Mouse (Mus musculus): ENCODE measurements around the gene Itgb2.

Itgb2 gene

DNA sequence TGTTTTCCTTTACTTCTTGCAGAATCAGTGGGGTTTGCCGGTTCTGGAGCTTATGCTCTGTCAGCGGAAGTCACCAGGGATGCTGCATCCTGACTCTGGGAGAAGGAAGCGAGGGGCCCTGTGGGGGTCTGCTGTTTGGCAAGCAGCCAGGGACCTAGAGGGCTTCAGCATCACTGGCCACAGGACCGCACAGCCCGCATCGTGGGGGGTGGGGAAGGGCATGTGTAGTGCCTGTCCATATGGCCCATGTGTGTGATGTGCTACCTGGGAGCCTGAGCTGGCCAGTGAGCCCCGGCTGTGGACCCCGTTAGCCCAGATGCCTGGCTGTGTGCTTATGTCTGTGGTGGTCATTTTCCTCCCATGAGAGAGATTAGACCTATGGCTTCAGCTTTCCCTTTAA, 59.7 kb downstream of the Itgb2 start:
- Histone ChIP-seq H3K27me3 (ENCODE audit: insufficient read depth, low read length) (no peaks in the 10 kb centered on the region), H3K9me3 (ENCODE audit: low read length) (no peaks in the 10 kb centered on the region), H3K4me1 (replicated peaks; ENCODE audit: low read depth, low read length) (peaks cover 88% of the 10 kb centered on the region), H3K4me3 (replicated peaks; ENCODE audit: low read length) (peak overlapping the region; percentile 52), H3K36me3 (ENCODE audit: insufficient read depth, low read length) (peaks cover 90% of the 10 kb centered on the region)
- TF ChIP-seq NANOG (IDR thresholded peaks at IDR 0.05; ENCODE audit: borderline replicate concordance, low read length) (no peak), CTCF (conservative IDR thresholded peaks at IDR 0.05; ENCODE audit: low read length) (no peak), POU5F1 (IDR thresholded peaks at IDR 0.05; ENCODE audit: borderline replicate concordance, low read length) (no peak)

- no peak overlapping the region for H3K4me3 ChIP-seq (replicated peaks; ENCODE audit: low read length)
- peaks cover 97% of the 10 kb centered on the region for H3K36me3 ChIP-seq (ENCODE audit: insufficient read depth, low read length)
- TF ChIP-seq CTCF (conservative IDR thresholded peaks at IDR 0.05; ENCODE audit: low read length) = peak; percentile 96
- no peak for TF ChIP-seq POU5F1 (IDR thresholded peaks at IDR 0.05; ENCODE audit: borderline replicate concordance, low read length)
- no peaks in the 10 kb centered on the region for H3K27me3 ChIP-seq (ENCODE audit: insufficient read depth, low read length)
- H3K4me1 ChIP-seq (replicated peaks; ENCODE audit: low read depth, low read length) = peaks cover 91% of the 10 kb centered on the region
- no peaks in the 10 kb centered on the region for H3K9me3 ChIP-seq (ENCODE audit: low read length)
Measured at GRCm38 (mm10) chr10:77590812-77591211, 60.8 kb downstream of the Itgb2 start.

DNA sequence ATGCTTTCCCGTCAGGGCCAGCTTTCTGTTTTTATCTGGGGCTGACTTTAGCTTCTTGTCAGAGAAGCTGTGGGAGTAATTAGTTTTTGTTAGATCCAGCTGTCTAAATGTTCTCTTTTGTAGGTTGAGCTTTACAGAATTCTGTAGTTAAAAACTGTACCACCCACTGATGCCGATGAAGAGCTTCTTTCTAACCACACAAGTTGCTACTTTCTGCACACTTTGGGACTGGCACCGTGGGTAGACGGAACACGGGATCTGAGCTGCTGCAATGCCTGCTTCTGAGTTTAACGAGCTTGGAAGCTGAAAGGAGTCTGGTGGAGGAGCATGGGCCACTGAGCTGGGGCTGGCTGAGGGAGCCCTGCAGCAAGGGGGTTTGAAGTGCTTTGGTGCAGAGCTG, 61.5 kb downstream of the Itgb2 start:
- H3K9me3 ChIP-seq (ENCODE audit: low read length) = no peaks in the 10 kb centered on the region
- H3K4me3 ChIP-seq (replicated peaks; ENCODE audit: low read length) = no peak overlapping the region
- H3K27me3 ChIP-seq (ENCODE audit: insufficient read depth, low read length) = no peaks in the 10 kb centered on the region
- peaks cover 97% of the 10 kb centered on the region for H3K36me3 ChIP-seq (ENCODE audit: insufficient read depth, low read length)
- TF ChIP-seq NANOG (IDR thresholded peaks at IDR 0.05; ENCODE audit: borderline replicate concordance, low read length) = no peak
- no peak for TF ChIP-seq POU5F1 (IDR thresholded peaks at IDR 0.05; ENCODE audit: borderline replicate concordance, low read length)
- TF ChIP-seq CTCF (conservative IDR thresholded peaks at IDR 0.05; ENCODE audit: low read length) = no peak
- H3K4me1 ChIP-seq (replicated peaks; ENCODE audit: low read depth, low read length) = peaks cover 88% of the 10 kb centered on the region

DNA sequence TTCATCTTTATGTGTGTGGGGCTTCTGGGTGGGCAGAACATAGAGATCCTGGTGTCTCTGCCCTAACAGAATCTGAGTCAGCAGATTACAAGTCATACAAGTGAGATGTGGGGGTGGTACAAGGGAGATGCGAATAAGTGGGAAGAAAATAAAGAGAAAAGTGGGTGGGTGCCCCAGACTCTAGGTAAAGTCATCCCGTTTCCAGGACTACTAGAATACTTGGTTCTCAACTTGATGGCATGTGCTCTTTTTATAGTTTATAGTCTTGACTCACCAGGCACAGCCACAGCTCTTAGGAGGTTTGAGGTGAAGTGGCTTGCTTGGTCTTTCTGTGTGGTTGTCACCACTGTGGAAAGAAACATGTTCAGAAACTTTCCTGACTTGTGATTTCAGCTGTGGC, 66.0 kb downstream of the Itgb2 start:
- no peaks in the 10 kb centered on the region for H3K9me3 ChIP-seq (ENCODE audit: low read length)
- no peak overlapping the region for H3K4me3 ChIP-seq (replicated peaks; ENCODE audit: low read length)
- H3K36me3 ChIP-seq (ENCODE audit: insufficient read depth, low read length) = peaks cover 84% of the 10 kb centered on the region
- TF ChIP-seq CTCF (conservative IDR thresholded peaks at IDR 0.05; ENCODE audit: low read length) = no peak
- no peak for TF ChIP-seq POU5F1 (IDR thresholded peaks at IDR 0.05; ENCODE audit: borderline replicate concordance, low read length)
- TF ChIP-seq NANOG (IDR thresholded peaks at IDR 0.05; ENCODE audit: borderline replicate concordance, low read length) = no peak
- peaks cover 82% of the 10 kb centered on the region for H3K4me1 ChIP-seq (replicated peaks; ENCODE audit: low read depth, low read length)
- no peaks in the 10 kb centered on the region for H3K27me3 ChIP-seq (ENCODE audit: insufficient read depth, low read length)

- Histone ChIP-seq H3K36me3 (ENCODE audit: insufficient read depth, low read length) (peaks cover 23% of the 10 kb centered on the region), H3K4me3 (replicated peaks; ENCODE audit: low read length) (peak overlapping the region; percentile 43), H3K9me3 (ENCODE audit: low read length) (no peaks in the 10 kb centered on the region), H3K4me1 (replicated peaks; ENCODE audit: low read depth, low read length) (peaks cover 87% of the 10 kb centered on the region), H3K27me3 (ENCODE audit: insufficient read depth, low read length) (no peaks in the 10 kb centered on the region)
- TF ChIP-seq CTCF (conservative IDR thresholded peaks at IDR 0.05; ENCODE audit: low read length) = no peak
- peak; percentile 97 for TF ChIP-seq NANOG (IDR thresholded peaks at IDR 0.05; ENCODE audit: borderline replicate concordance, low read length)
- TF ChIP-seq POU5F1 (IDR thresholded peaks at IDR 0.05; ENCODE audit: borderline replicate concordance, low read length) = peak; percentile 76; the same call in 1 of the 2 replicates
Measured at GRCm38 (mm10) chr10:77603021-77603420, 73.0 kb downstream of the Itgb2 start.

DNA sequence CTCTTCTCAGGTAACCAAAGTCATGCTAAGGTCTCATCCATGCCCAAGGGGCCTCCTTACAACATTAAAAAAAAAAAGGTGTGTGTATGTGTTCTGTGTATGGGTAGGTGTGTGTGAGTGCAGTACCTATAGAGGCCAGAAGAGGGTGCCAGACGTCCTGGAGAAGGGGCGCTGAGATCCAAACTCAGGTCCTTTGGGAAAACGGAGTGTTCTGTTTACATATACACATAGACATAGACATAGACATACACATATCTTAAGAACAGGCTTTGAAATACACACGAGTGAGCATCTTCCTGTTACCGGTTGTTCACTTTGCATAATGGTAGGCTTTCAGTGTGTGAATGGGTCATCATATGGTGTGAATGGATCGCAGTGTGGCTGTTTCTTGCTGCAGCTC, 74.1 kb downstream of the Itgb2 start:
- peak; percentile 98 for TF ChIP-seq CTCF (conservative IDR thresholded peaks at IDR 0.05; ENCODE audit: low read length)
- no peak for TF ChIP-seq POU5F1 (IDR thresholded peaks at IDR 0.05; ENCODE audit: borderline replicate concordance, low read length)
- TF ChIP-seq NANOG (IDR thresholded peaks at IDR 0.05; ENCODE audit: borderline replicate concordance, low read length) = peak; percentile 27; the same call in 1 of the 2 replicates
- Histone ChIP-seq H3K4me1 (replicated peaks; ENCODE audit: low read depth, low read length) (peaks cover 85% of the 10 kb centered on the region), H3K4me3 (replicated peaks; ENCODE audit: low read length) (0 out of 2 replicates have a peak overlapping the region, but pooled peaks have one; percentile 2), H3K36me3 (ENCODE audit: insufficient read depth, low read length) (peaks cover 21% of the 10 kb centered on the region), H3K9me3 (ENCODE audit: low read length) (no peaks in the 10 kb centered on the region), H3K27me3 (ENCODE audit: insufficient read depth, low read length) (no peaks in the 10 kb centered on the region)

DNA sequence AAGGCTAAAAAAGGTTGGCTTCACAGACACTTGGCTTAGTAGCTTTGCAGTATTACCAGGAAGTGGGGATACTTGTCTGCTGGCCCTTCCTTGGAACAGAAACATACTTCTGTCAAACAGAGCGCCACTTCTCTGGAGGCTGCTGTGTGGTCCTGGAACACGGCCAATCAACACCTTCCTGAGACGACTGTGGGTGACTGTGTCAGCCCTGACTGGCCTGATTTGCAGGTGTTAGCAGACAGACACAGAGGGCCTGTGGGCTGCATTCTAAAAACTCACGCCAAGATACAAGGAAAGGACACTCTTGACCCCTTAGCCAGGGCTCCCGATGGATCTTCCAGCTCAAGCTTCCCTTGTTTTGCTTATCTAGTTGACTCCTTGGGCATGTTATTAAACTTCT, 74.9 kb downstream of the Itgb2 start:
- TF ChIP-seq NANOG (IDR thresholded peaks at IDR 0.05; ENCODE audit: borderline replicate concordance, low read length) = no peak
- peaks cover 85% of the 10 kb centered on the region for H3K4me1 ChIP-seq (replicated peaks; ENCODE audit: low read depth, low read length)
- 0 out of 2 replicates have a peak overlapping the region, but pooled peaks have one; percentile 29 for H3K4me3 ChIP-seq (replicated peaks; ENCODE audit: low read length)
- no peaks in the 10 kb centered on the region for H3K27me3 ChIP-seq (ENCODE audit: insufficient read depth, low read length)
- H3K9me3 ChIP-seq (ENCODE audit: low read length) = no peaks in the 10 kb centered on the region
- H3K36me3 ChIP-seq (ENCODE audit: insufficient read depth, low read length) = peaks cover 26% of the 10 kb centered on the region

DNA sequence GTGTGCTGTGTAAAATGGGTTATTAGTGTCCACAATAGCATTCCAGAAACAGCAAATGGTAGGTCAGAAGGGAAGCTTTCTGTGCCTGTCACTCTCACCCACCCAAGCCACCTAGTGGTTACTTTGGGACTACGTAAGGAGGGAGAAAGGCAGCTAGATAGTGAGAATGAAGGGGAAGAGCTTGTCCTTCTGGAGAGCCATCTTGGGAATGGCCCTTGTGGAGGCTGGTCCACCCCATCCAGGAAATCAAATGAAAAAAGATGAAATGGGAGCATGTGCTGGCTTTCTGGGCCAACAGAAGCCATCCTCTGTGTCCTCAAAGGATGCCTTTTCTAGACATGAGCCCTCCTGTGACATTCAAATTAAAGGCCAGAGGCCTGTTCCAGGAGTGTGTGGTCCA, 75.3 kb downstream of the Itgb2 start:
- no peaks in the 10 kb centered on the region for H3K27me3 ChIP-seq (ENCODE audit: insufficient read depth, low read length)
- H3K36me3 ChIP-seq (ENCODE audit: insufficient read depth, low read length) = peaks cover 30% of the 10 kb centered on the region
- no peaks in the 10 kb centered on the region for H3K9me3 ChIP-seq (ENCODE audit: low read length)
- H3K4me3 ChIP-seq (replicated peaks; ENCODE audit: low read length) = peak overlapping the region; percentile 97
- peak; percentile 47 for TF ChIP-seq CTCF (conservative IDR thresholded peaks at IDR 0.05; ENCODE audit: low read length)
- no peak for TF ChIP-seq POU5F1 (IDR thresholded peaks at IDR 0.05; ENCODE audit: borderline replicate concordance, low read length)
- peaks cover 85% of the 10 kb centered on the region for H3K4me1 ChIP-seq (replicated peaks; ENCODE audit: low read depth, low read length)

Data from E14TG2a.4 (cell line).